Mouse (Mus musculus) embryonic facial prominence, embryonic 14.5 days (tissue): ENCODE measurements around the gene Pgm2. TPM values are rescaled to one million over a fixed set of nuclear protein-coding genes. Genes with fewer than 3 reads are reported as not detected.

Experiments used
- ATAC-seq: fragments of 200-750 bp; cut with Nextera tagmentation; 2 replicates; pipeline ENCODE4 v1.8.0; 2017; ENCODE audit warnings: low read depth, moderate number of reproducible peaks, moderate TSS enrichment
- DNase-seq: peaks from one replicate; pipeline ENCODE4 v3.0.0-alpha.2; 2015; ENCODE audit warnings: low spot score
- H3K27ac ChIP-seq: fragments of 300-500 bp; sonication (generic); replicated peaks from 2 replicates; pipeline ENCODE4 v1.5.1; 2014; ENCODE audit warnings: low read depth, mild to moderate bottlenecking, low read length, moderate library complexity
- H3K27me3 ChIP-seq: fragments of 300-500 bp; sonication (generic); replicated peaks from 2 replicates; pipeline ENCODE4 v1.6.1; 2014; ENCODE audit warnings: low read length; ENCODE audit not compliant: control insufficient read depth, insufficient read depth
- H3K36me3 ChIP-seq: fragments of 300-500 bp; sonication (generic); 2 replicates; pipeline ENCODE4 v1.6.1; 2014; ENCODE audit warnings: low read length, mixed read lengths; ENCODE audit not compliant: control insufficient read depth, insufficient read depth
- H3K4me1 ChIP-seq: fragments of 300-500 bp; sonication (generic); 2 replicates; pipeline ENCODE4 v1.6.1; 2014; ENCODE audit warnings: antibody characterized with exemption, low read length; ENCODE audit not compliant: control insufficient read depth, insufficient read depth
- H3K4me2 ChIP-seq: fragments of 300-500 bp; sonication (generic); 2 replicates; pipeline ENCODE4 v1.6.1; 2014; ENCODE audit warnings: low read depth, mild to moderate bottlenecking, low read length, moderate library complexity, mixed read lengths
- H3K4me3 ChIP-seq: fragments of 300-500 bp; sonication (generic); 2 replicates; pipeline ENCODE4 v1.5.1; 2014; ENCODE audit warnings: low read depth, mild to moderate bottlenecking, low read length
- H3K9ac ChIP-seq: fragments of 300-500 bp; sonication (generic); 2 replicates; pipeline ENCODE4 v1.6.1; 2014; ENCODE audit warnings: low read depth, mild to moderate bottlenecking, low read length, moderate library complexity, mixed read lengths
- H3K9me3 ChIP-seq: fragments of 300-500 bp; sonication (generic); 2 replicates; pipeline ENCODE4 v1.6.1; 2016; ENCODE audit warnings: low read length; ENCODE audit not compliant: control insufficient read depth
- WGBS: fragments of 180-500 bp; shearing (Covaris S2); extraction: QIAGEN DNeasy Blood & Tissue Kit; methylation state at CpG from one replicate; pipeline ENCODE4 v1.1.7; 2014; 5-methylcytosine and 5-hydroxymethylcytosine counted together
- polyA plus RNA-seq: library from polyadenylated mRNA; unstranded; fragments of >200 nt; fragmentation: Nextera tagmentation; extraction: Ambion mirVana; gene quantifications from 2 replicates; pipeline ENCODE4 v1.2.1, GENCODE M21; 2014

The Pgm2 gene
- polyA plus RNA-seq, 1 experiment from 2014 or later = 24.5 TPM

GRCm38 (mm10) chr5:64066159-64066558, 26.6 kb upstream of the Pgm2 start:
- no peaks in the 10 kb centered on the region for H3K27me3 ChIP-seq
- H3K9ac ChIP-seq = no peak overlapping the region
- no peaks in the 10 kb centered on the region for H3K9me3 ChIP-seq
- no peak for ATAC-seq
- no peak overlapping the region for H3K4me2 ChIP-seq
- 67% methylated on average over 2 of the region's 2 CpGs for WGBS
- no peak overlapping the region for H3K4me3 ChIP-seq
- H3K36me3 ChIP-seq = no peaks in the 10 kb centered on the region
- DNase-seq = no peak
- H3K27ac ChIP-seq = no peak overlapping the region
- no peaks in the 10 kb centered on the region for H3K4me1 ChIP-seq

GRCm38 (mm10) chr5:64067576-64067975, 25.2 kb upstream of the Pgm2 start:
- H3K36me3 ChIP-seq = no peaks in the 10 kb centered on the region
- H3K4me1 ChIP-seq = no peaks in the 10 kb centered on the region
- H3K27me3 ChIP-seq = no peaks in the 10 kb centered on the region
- no peak overlapping the region for H3K4me2 ChIP-seq
- no peak overlapping the region for H3K27ac ChIP-seq
- ATAC-seq = no peak
- no peak overlapping the region for H3K4me3 ChIP-seq
- no peak overlapping the region for H3K9ac ChIP-seq
- DNase-seq = no peak
- H3K9me3 ChIP-seq = no peaks in the 10 kb centered on the region
- 73% methylated on average over 2 of the region's 2 CpGs for WGBS

GRCm38 (mm10) chr5:64070081-64070673, 22.6 kb upstream of the Pgm2 start:
- WGBS = 22% methylated on average over 4 of the region's 4 CpGs
- DNase-seq = peak; percentile 82

GRCm38 (mm10) chr5:64070742-64071476, 21.8 kb upstream of the Pgm2 start:
- ATAC-seq (no peak), DNase-seq (no peak)
- Histone ChIP-seq H3K4me2 (no peak overlapping the region), H3K9me3 (no peaks in the 10 kb centered on the region), H3K4me3 (no peak overlapping the region), H3K4me1 (no peaks in the 10 kb centered on the region), H3K27me3 (no peaks in the 10 kb centered on the region), H3K9ac (no peak overlapping the region), H3K36me3 (no peaks in the 10 kb centered on the region), H3K27ac (no peak overlapping the region)
- WGBS = 67% methylated on average over 2 of the region's 2 CpGs

More at GRCm38 (mm10) chr5:64070081-64070673, 22.6 kb upstream of the Pgm2 start:
- Histone ChIP-seq H3K27ac (no peak overlapping the region), H3K9me3 (no peaks in the 10 kb centered on the region), H3K36me3 (no peaks in the 10 kb centered on the region), H3K4me3 (no peak overlapping the region), H3K4me2 (no peak overlapping the region), H3K27me3 (no peaks in the 10 kb centered on the region), H3K9ac (no peak overlapping the region), H3K4me1 (no peaks in the 10 kb centered on the region)
- ATAC-seq = peak; percentile 94

- DNase-seq (no peak), ATAC-seq (no peak)
- no peak overlapping the region for H3K4me3 ChIP-seq
- no peaks in the 10 kb centered on the region for H3K4me1 ChIP-seq
- no peaks in the 10 kb centered on the region for H3K36me3 ChIP-seq
- H3K9ac ChIP-seq = no peak overlapping the region
- no peak overlapping the region for H3K4me2 ChIP-seq
- H3K27ac ChIP-seq = no peak overlapping the region
- 71% methylated on average over 3 of the region's 3 CpGs for WGBS
- no peaks in the 10 kb centered on the region for H3K9me3 ChIP-seq
- H3K27me3 ChIP-seq = no peaks in the 10 kb centered on the region
These were observed 18.3 kb upstream of the Pgm2 start for GRCm38 (mm10) chr5:64074455-64074854.

GRCm38 (mm10) chr5:64075506-64075905, 17.2 kb upstream of the Pgm2 start:
- Histone ChIP-seq H3K27ac (no peak overlapping the region), H3K4me1 (no peaks in the 10 kb centered on the region), H3K9ac (no peak overlapping the region), H3K36me3 (no peaks in the 10 kb centered on the region), H3K9me3 (no peaks in the 10 kb centered on the region), H3K4me2 (no peak overlapping the region), H3K27me3 (no peaks in the 10 kb centered on the region), H3K4me3 (no peak overlapping the region)
- whole genome bisulfite sequencing = 44% methylated on average over 3 of the region's 3 CpGs
- ATAC-seq (no peak), DNase-seq (no peak)

- Histone ChIP-seq H3K27me3 (no peaks in the 10 kb centered on the region), H3K27ac (no peak overlapping the region), H3K4me2 (no peak overlapping the region), H3K9me3 (no peaks in the 10 kb centered on the region), H3K36me3 (no peaks in the 10 kb centered on the region), H3K4me1 (no peaks in the 10 kb centered on the region), H3K9ac (no peak overlapping the region), H3K4me3 (no peak overlapping the region)
- ATAC-seq (no peak), DNase-seq (no peak)
- WGBS = 82% methylated on average over 4 of the region's 4 CpGs
These were observed 15.4 kb upstream of the Pgm2 start for GRCm38 (mm10) chr5:64077353-64077752.

GRCm38 (mm10) chr5:64078740-64079461, 13.8 kb upstream of the Pgm2 start:
- H3K9me3 ChIP-seq = no peaks in the 10 kb centered on the region
- H3K36me3 ChIP-seq = no peaks in the 10 kb centered on the region
- H3K4me3 ChIP-seq = no peak overlapping the region
- peak overlapping the region; percentile 49 for H3K27ac ChIP-seq
- no peak overlapping the region; the same call in 1 of the 2 replicates for H3K9ac ChIP-seq
- H3K4me2 ChIP-seq = no peak overlapping the region; the same call in 1 of the 2 replicates
- DNase-seq (peak; percentile 91), ATAC-seq (peak; percentile 94)
- H3K4me1 ChIP-seq = no peaks in the 10 kb centered on the region
- WGBS = 24% methylated on average over 7 of the region's 7 CpGs
- H3K27me3 ChIP-seq = no peaks in the 10 kb centered on the region
